Mouse (Mus musculus) C2C12 (cell line): Measurements from ENCODE around the gene Fam47e. TPM values are rescaled to one million over a fixed set of nuclear protein-coding genes. Genes with fewer than 3 reads are reported as not detected.

ENCODE experiments used
- H3K27me3 ChIP-seq: one replicate; pipeline ENCODE4 v1.6.1; 2011; ENCODE audit not compliant: control insufficient read depth, insufficient read depth, insufficient read length
- H3K36me3 ChIP-seq: one replicate; pipeline ENCODE4 v1.6.1; 2011; ENCODE audit not compliant: control insufficient read depth, insufficient read depth
- H3K4me3 ChIP-seq: one replicate; pipeline ENCODE4 v1.5.1; 2011; ENCODE audit warnings: mild to moderate bottlenecking, control low read depth; ENCODE audit not compliant: poor library complexity, insufficient read depth, severe bottlenecking
- H3K79me2 ChIP-seq: one replicate; pipeline ENCODE4 v1.6.1; 2011; ENCODE audit not compliant: control insufficient read depth, insufficient read depth
- H3K79me3 ChIP-seq: one replicate; pipeline ENCODE4 v1.6.1; 2011; ENCODE audit warnings: low read depth, control low read depth
- H3ac ChIP-seq: one replicate; pipeline ENCODE3; 2011; ENCODE audit warnings: low read depth; ENCODE audit not compliant: control insufficient read depth, insufficient read length
- CEBPB ChIP-seq: IDR thresholded peaks from one replicate; pipeline ENCODE4 v1.6.1; 2011; ENCODE audit warnings: low read depth, mild to moderate bottlenecking, control low read depth, moderate library complexity
- CTCF ChIP-seq: IDR thresholded peaks from one replicate; pipeline ENCODE4 v1.5.1; 2011; ENCODE audit not compliant: control insufficient read depth, insufficient read depth, insufficient read length
- FOSL1 ChIP-seq: IDR thresholded peaks from one replicate; pipeline ENCODE4 v1.8.0; 2011; ENCODE audit warnings: mild to moderate bottlenecking, low read length; ENCODE audit not compliant: poor library complexity, insufficient read depth, severe bottlenecking
- MAX ChIP-seq: IDR thresholded peaks from one replicate; pipeline ENCODE4 v1.6.1; 2011; ENCODE audit warnings: mild to moderate bottlenecking, control low read depth
- MYOD1 ChIP-seq: IDR thresholded peaks from one replicate; pipeline ENCODE4 v1.6.1; 2011; ENCODE audit warnings: low read depth; ENCODE audit not compliant: control insufficient read depth, insufficient read length
- MYOG ChIP-seq: IDR thresholded peaks from one replicate; pipeline ENCODE4 v1.6.1; 2011; ENCODE audit not compliant: control insufficient read depth, insufficient read length; ENCODE audit errors: extremely low read depth
- USF1 ChIP-seq: IDR thresholded peaks from one replicate; pipeline ENCODE4 v1.6.1; 2011; ENCODE audit warnings: low read depth, mild to moderate bottlenecking, control low read depth, moderate library complexity
- polyA plus RNA-seq: library from polyadenylated mRNA; unstranded; fragments of >200 nt; fragmentation: generic; extraction: Trizol; gene quantifications from one replicate; pipeline ENCODE4 v1.2.1, GENCODE M21; 2012; ENCODE audit warnings: missing spikeins

Gene Fam47e
- polyA plus RNA-seq, 1 experiment, result not detected

- no peaks in the 10 kb centered on the region for H3K79me2 ChIP-seq
- H3K36me3 ChIP-seq, result no peaks in the 10 kb centered on the region
- no peaks in the 10 kb centered on the region for H3K27me3 ChIP-seq
- no peak overlapping the region for H3ac ChIP-seq
- TF ChIP-seq MYOD1 (no peak), MYOG (no peak), USF1 (no peak), CEBPB (no peak)
- no peak overlapping the region for H3K4me3 ChIP-seq
- no peaks in the 10 kb centered on the region for H3K79me3 ChIP-seq
Observed at GRCm38 (mm10) chr5:92553939-92554338, 930 bp upstream of the Fam47e start.

- H3K4me3 ChIP-seq, result no peak overlapping the region
Observed at GRCm38 (mm10) chr5:92554443-92554842, 426 bp upstream of the Fam47e start.

GRCm38 (mm10) chr5:92555905-92556304 is 1.0 kb downstream of the Fam47e start:
- H3K27me3 ChIP-seq, result peaks cover 6% of the 10 kb centered on the region
- H3K4me3 ChIP-seq, result no peak overlapping the region
- H3ac ChIP-seq, result no peak overlapping the region
- TF ChIP-seq MYOD1 (no peak), CEBPB (no peak), CTCF (no peak), MAX (no peak)
- H3K79me2 ChIP-seq, result no peaks in the 10 kb centered on the region
- H3K79me3 ChIP-seq, result no peaks in the 10 kb centered on the region
- H3K36me3 ChIP-seq, result no peaks in the 10 kb centered on the region

More at GRCm38 (mm10) chr5:92554443-92554842, 426 bp upstream of the Fam47e start:
- Histone ChIP-seq H3K36me3 (no peaks in the 10 kb centered on the region), H3K27me3 (no peaks in the 10 kb centered on the region), H3K79me2 (no peaks in the 10 kb centered on the region), H3K79me3 (no peaks in the 10 kb centered on the region), H3ac (no peak overlapping the region)
- TF ChIP-seq MYOG (no peak), USF1 (no peak), MYOD1 (no peak), FOSL1 (no peak), CTCF (no peak), MAX (no peak), CEBPB (no peak)

- TF ChIP-seq CTCF (no peak), FOSL1 (no peak), MAX (no peak), USF1 (no peak), MYOG (no peak), CEBPB (no peak), MYOD1 (no peak)
- no peak overlapping the region for H3K4me3 ChIP-seq
- no peaks in the 10 kb centered on the region for H3K79me2 ChIP-seq
- H3ac ChIP-seq, result no peak overlapping the region
- peaks cover 14% of the 10 kb centered on the region for H3K27me3 ChIP-seq
- H3K79me3 ChIP-seq, result no peaks in the 10 kb centered on the region
- no peaks in the 10 kb centered on the region for H3K36me3 ChIP-seq
Observed at GRCm38 (mm10) chr5:92557508-92557907, 2.6 kb downstream of the Fam47e start.

- peaks cover 18% of the 10 kb centered on the region for H3K27me3 ChIP-seq
- no peaks in the 10 kb centered on the region for H3K79me2 ChIP-seq
- no peaks in the 10 kb centered on the region for H3K79me3 ChIP-seq
- TF ChIP-seq MYOD1, result no peak
- no peak for TF ChIP-seq USF1
- no peak for TF ChIP-seq MAX
- TF ChIP-seq CTCF, result no peak
- no peak for TF ChIP-seq MYOG
- no peak for TF ChIP-seq CEBPB
- TF ChIP-seq FOSL1, result no peak
- H3ac ChIP-seq, result no peak overlapping the region
- no peak overlapping the region for H3K4me3 ChIP-seq
- no peaks in the 10 kb centered on the region for H3K36me3 ChIP-seq
Observed at GRCm38 (mm10) chr5:92560201-92560600, 5.3 kb downstream of the Fam47e start.

- H3K79me2 ChIP-seq, result no peaks in the 10 kb centered on the region
- no peak overlapping the region for H3ac ChIP-seq
- peaks cover 22% of the 10 kb centered on the region for H3K27me3 ChIP-seq
- no peaks in the 10 kb centered on the region for H3K36me3 ChIP-seq
- no peak overlapping the region for H3K4me3 ChIP-seq
- H3K79me3 ChIP-seq, result no peaks in the 10 kb centered on the region
- TF ChIP-seq MYOG (no peak), USF1 (no peak)
Observed at GRCm38 (mm10) chr5:92562002-92562401, 7.1 kb downstream of the Fam47e start.
